Mouse (Mus musculus) embryonic stem cell, embryonic (primary cell): ENCODE measurements around the gene Mvd.

Source experiments
- CTCF ChIA-PET, 4 experiments: fragments of 300-600 bp in 2 of 4; fragments of 350-600 bp in 2 of 4; sonication (Branson Sonifier 250); formaldehyde crosslinking; loops; one replicate each; lab custom pipeline; 2022; ENCODE audit warnings: inconsistent platforms in 2 of 4; lab: Charles Lee
- POLR2A ChIA-PET, 4 experiments: fragments of 300-600 bp in 2 of 4; fragments of 350-600 bp in 2 of 4; sonication (Branson Sonifier 250); formaldehyde crosslinking; loops; one replicate each; lab custom pipeline; 2022; ENCODE audit warnings: antibody characterized with exemption in 4 of 4, inconsistent platforms in 1 of 4; lab: Charles Lee

Mvd gene

DNA sequence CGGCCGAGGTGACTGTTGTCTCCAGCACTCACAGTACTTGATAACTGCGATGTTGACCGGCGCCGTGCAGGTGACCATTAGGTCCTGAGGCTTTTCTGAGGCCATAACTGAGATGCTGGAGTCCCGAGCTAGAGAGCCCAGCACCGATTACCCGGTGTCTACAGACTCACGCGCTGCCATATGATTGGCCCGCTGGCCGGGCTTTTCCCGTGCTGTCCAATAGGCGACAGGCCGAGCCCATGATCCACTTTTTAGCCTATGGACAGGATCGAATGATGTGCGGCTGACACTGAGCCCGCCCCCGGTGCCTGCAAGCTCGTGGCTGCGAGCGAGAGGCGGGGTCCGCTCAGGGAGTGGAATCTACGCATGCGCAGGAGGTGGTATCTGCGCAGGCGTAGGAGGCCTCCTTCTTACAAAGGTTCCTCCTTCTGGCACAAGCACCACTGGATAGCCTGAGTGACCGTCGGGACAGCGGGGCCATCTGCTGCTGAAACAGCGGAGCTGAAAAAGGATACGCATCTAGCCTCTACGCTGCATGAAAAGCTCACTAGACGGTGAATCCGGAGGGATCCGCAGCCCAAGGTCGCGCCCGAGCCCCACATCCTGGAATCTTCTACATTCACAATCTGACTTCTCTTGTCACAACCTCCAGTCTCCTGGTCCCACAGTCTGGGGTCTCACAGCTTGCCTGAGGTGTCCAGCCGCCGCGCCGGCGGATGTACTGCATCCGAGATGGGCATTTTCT lies at the start of gene Mvd:
TSS of gene Mvd (minus strand) at position 161 of the 745 bp plus-strand sequence.
- POLR2A ChIA-PET, result interaction anchor here (0.6 to 6.2 kb wide), 85 partner anchors 9 to 847 kb away, joined by 3 to 104 read pairs (median 4); partner anchors contain the start of genes Cyba (in 3 of the 4), Cdt1 (in 2 of the 4), Snai3 (in 2 of the 4) and Zc3h18 (in 2 of the 4)
- CTCF ChIA-PET, result interaction anchor here in 3 of 4 experiments (0.6 to 3.1 kb wide), 24 partner anchors 9 to 628 kb away, joined by 3 to 31 read pairs (median 4); partner anchors contain the start of genes Cyba (in 1 of the 3) and Snai3 (in 1 of the 3)

GRCm38 (mm10) chr8:122488387-122488786 lies 45.2 kb upstream of the Mvd start:
- ChIA-PET CTCF (interaction anchor here (0.5 to 1.9 kb wide), 6 partner anchors 9 to 599 kb away, joined by 3 to 14 read pairs (median 4); no protein-coding TSS in a partner anchor), POLR2A (interaction anchor here in 2 of 4 experiments (0.8 to 2.1 kb wide), 7 partner anchors 9 to 86 kb away, joined by 3 to 7 read pairs (median 3); partner anchors contain the start of gene Cdt1 (in 1 of the 2))

DNA sequence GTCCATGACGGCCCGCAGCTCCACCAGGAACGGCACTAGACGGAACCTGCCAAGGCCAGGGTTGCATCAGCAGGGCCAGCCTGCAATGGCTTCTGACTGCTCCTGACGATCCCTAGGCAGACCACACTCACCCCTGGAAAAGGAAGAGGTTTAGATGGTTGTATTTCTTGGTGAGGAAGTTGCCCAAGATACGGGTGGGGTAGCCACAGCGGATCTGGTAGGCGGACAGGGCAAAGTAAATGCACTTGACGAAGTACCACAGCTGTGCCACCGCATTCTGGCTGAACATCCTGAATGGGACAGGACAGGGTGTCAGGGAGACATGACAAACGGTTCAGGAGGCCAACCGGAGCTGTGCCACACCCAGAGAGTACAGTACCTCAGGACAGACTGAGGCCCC lies 41.6 kb upstream of the Mvd start:
- ChIA-PET POLR2A (interaction anchor here in 2 of 4 experiments (1.0 to 1.6 kb wide), 4 partner anchors 12 to 67 kb away, joined by 3 to 5 read pairs (median 4); partner anchors contain the start of gene Piezo1 (in 1 of the 2)), CTCF (no interaction called here)

DNA sequence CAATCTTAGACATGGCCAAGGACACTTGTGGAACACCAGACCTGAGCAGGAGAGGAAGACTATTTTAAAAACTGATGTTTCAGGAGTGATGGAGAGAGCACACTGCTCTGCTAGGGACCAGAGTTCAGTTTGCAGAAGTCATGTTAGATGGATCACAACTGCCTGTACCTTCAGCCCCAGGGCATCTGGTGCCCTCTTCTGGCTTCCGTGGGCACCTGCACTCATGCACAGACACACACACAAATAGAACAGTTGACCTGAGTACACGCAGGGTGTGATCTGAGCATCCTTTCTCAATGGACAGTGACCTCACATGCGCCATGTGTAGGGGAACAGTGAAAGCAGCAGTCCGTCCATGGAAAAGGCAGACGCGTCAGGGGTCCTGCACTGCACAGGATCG lies 40.7 kb upstream of the Mvd start:
- ChIA-PET POLR2A (interaction anchor here in 2 of 4 experiments (0.6 to 1.6 kb wide), 7 partner anchors 33 to 81 kb away, joined by 3 to 5 read pairs (median 4); partner anchors contain the start of gene Piezo1 (in 1 of the 2)), CTCF (no interaction called here)

DNA sequence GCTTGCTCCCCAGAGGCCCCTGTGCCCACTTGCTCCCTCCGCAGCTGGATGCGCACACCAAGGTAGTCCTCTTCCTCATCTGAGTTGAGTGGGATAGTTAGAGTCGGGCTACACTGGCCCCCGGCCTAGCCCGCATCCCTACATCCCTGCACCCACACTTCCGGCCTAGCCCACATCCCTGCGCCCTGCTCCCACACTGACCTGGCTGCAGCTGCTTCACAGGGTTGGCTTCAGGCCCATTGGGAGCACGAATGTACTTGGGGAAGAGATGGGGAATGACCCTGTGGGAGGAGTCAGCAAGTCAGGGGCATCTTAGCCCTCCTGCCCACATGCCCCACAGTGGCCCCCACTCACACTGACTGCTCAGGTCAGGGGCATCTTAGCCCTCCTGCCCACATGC lies 39.2 kb upstream of the Mvd start:
- ChIA-PET POLR2A (interaction anchor here in 2 of 4 experiments (1.1 to 2.2 kb wide), 10 partner anchors 13 to 92 kb away, joined by 3 to 6 read pairs (median 4); partner anchors contain the start of gene Cdt1 (in 1 of the 2)), CTCF (interaction anchor here in 2 of 4 experiments (1.0 to 1.5 kb wide), 2 partner anchors 16 to 46 kb away, joined by 3 to 4 read pairs; no protein-coding TSS in a partner anchor)

DNA sequence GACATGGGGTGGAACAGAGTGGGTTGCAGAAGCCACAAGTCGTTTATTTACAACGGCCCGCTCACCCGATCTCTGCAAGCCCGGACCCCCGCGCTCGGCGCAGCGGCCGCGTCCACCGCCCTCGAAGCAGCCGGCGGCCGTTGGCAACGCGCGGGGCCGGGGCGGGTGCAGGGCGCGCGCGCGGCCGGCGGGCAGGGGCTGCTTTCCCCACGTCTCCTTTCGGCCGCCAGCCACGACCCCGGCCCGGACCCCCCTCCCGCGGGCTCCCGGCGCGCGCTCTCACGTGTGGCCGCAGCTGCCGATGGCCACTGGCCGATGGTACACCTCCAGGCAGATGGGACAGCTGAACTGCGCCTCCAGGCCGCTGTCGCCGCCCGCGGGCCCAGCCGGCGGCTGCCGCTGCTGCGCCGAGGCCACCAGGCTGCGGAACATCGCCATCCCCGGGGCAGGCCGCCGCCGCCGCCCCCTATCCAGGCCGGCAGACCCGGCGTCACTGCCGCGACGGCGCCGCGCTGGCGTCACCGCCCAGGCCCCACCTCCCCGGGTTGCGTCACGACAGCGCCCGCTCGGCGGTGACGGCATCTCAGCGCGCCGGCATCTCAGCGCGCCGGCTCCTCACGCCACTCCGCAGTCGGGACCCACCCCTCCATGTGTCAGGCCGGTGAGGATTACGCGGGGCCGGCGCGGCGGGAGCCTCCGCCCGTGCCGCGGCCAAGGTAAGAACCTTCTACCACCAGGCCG lies 32.5 kb upstream of the Mvd start, which contains the start of the genes Rnf166 and Ctu2:
TSS of gene Rnf166 (minus strand) at position 485 of the 741 bp plus-strand sequence.
TSS of gene Ctu2 (plus strand) at position 564 of the 741 bp plus-strand sequence.
- ChIA-PET CTCF (no interaction called here), POLR2A (interaction anchor here (0.6 to 2.4 kb wide), 12 partner anchors 11 to 99 kb away, joined by 3 to 11 read pairs (median 4); partner anchors contain the start of genes Mvd (in 1 of the 4) and Snai3 (in 1 of the 4))

DNA sequence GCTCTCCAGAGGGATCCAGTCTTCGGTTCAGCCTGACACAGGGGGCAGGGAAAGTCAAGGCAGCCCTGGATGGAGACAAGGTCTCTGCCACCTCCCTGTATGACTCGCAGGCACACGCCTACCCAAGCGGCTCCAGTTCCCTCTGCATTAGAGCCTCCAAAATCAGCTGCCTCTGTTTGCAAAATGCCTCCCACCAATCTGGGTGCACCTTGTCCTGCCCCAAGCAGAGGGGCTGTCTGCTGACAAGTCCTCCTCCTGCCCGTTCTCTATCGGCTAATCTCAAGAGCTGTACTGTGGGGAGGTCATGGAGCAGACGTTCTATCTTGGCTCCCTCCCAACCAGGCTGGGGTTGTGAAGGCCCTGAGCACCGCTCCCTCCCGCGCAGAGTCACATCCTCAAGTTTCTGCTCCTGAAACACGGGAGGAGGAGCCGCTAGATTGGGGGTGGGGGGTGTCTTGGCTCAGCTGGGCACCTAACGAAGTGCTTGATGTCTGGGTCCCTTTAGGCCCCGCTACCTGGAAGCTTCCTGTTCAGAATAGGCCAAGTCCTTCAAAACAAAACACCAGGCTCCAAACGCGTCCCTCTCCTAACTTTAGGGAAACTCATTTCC lies 31.8 kb upstream of the Mvd start:
- ChIA-PET POLR2A (interaction anchor here (0.6 to 2.4 kb wide), 10 partner anchors 10 to 100 kb away, joined by 3 to 11 read pairs (median 4); partner anchors contain the start of genes Mvd (in 1 of the 4) and Snai3 (in 1 of the 4)), CTCF (interaction anchor here in 2 of 4 experiments (0.6 to 0.8 kb wide), 3 partner anchors 14 to 60 kb away, joined by 3 to 8 read pairs (median 3); partner anchors contain the start of gene Mvd (in 1 of the 2))

GRCm38 (mm10) chr8:122473911-122474421 lies 30.7 kb upstream of the Mvd start:
- CTCF ChIA-PET, result no interaction called here
- POLR2A ChIA-PET, result interaction anchor here in 2 of 4 experiments (1.2 to 2.0 kb wide), 3 partner anchors 30 to 101 kb away, joined by 3 to 5 read pairs (median 5); partner anchors contain the start of gene Mvd (in 1 of the 2)

GRCm38 (mm10) chr8:122470691-122471090 lies 27.5 kb upstream of the Mvd start:
- ChIA-PET POLR2A (interaction anchor here in 3 of 4 experiments (0.6 to 2.8 kb wide), 5 partner anchors 27 to 520 kb away, joined by 3 to 12 read pairs (median 3); partner anchors contain the start of gene Mvd (in 1 of the 3)), CTCF (no interaction called here)

- POLR2A ChIA-PET, result interaction anchor here in 1 of 4 experiments (0.8 to 2.8 kb wide), 5 partner anchors 10 to 519 kb away, joined by 3 to 12 read pairs (median 5); partner anchors contain the start of genes Cyba, Mvd and Snai3
- CTCF ChIA-PET, result no interaction called here
Measured at GRCm38 (mm10) chr8:122469965-122470364, 26.7 kb upstream of the Mvd start.

GRCm38 (mm10) chr8:122469407-122469806 lies 26.2 kb upstream of the Mvd start:
- ChIA-PET POLR2A (interaction anchor here in 2 of 4 experiments (0.7 to 2.8 kb wide), 6 partner anchors 9 to 519 kb away, joined by 3 to 12 read pairs (median 4); partner anchors contain the start of genes Cyba (in 1 of the 2), Mvd (in 1 of the 2) and Snai3 (in 1 of the 2)), CTCF (interaction anchor here in 1 of 4 experiments (0.5 kb wide), 1 partner anchor 546 kb away, joined by 12 read pairs; no protein-coding TSS in a partner anchor)

GRCm38 (mm10) chr8:122467816-122468215 lies 24.6 kb upstream of the Mvd start:
- ChIA-PET POLR2A (interaction anchor here in 1 of 4 experiments (1.2 kb wide), 1 partner anchor 89 kb away, joined by 3 read pairs; no protein-coding TSS in a partner anchor), CTCF (no interaction called here)

DNA sequence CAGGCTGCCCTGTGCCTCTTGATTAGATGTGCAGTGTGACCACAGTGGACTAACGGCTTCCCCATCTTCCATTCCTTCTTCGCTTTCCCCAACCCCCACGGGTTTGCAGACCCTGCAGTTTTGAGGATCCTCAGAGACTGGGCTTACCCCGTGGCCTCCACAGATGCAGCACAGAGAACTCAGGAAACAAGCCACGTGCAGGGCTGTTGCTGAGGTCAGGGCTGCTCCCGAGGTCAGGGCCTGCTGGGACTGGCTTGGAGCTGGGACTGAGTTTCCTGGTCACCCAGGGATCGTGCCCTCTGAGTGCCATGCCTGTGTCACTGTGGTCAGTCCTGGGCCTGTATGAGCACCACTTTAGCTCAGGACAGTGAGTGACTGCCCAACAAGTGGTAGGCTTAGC lies 21.8 kb upstream of the Mvd start:
- CTCF ChIA-PET, result no interaction called here

DNA sequence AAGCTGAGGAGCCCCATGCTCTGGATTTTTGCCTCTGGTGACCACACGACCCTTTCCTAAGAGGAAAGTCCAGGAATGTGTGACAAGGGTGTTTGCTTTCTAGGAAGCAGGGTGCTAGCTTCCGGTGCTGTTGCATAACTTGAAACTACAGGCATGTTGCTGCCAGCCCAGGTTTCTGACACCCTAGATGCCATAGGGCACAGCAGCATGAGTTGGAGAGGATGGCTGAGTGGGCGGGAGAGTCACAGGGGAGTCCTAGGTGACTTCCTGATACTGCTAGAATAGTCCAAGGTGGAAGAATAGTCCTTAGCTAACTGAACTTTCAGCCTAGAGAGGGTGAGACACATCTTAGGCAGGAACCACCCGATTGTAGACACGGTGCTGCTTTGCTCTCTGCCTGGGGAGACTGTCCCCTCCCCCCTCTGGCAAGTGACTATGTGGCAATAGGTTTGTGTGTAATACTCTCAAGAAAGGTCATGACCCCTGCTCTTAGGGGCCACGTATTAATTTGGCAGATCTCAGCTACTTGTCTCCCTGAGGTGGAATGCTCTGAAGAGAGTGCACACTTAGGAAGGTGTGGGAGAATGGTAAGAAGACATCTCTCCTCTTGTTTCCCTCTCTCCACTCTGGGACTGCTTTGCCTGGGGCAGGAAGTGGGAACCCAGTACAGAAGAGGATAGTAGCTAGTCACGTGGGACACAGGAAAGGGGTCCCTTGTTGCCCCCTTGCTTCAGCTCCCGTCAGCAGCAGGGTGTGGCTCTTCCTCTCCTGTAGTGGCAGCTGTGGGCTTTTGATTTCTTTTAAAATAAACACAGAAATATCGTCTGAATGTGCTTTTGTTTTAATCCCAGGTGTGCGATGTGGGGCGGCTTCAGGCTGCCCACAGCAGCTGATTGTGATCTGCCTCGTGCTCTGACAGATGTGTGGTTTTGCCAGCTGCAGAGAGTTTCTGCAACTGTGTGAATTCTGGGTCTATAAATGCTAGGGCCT lies 20.7 kb upstream of the Mvd start:
- ChIA-PET CTCF (interaction anchor here in 1 of 4 experiments (0.7 kb wide), 1 partner anchor 22 kb away, joined by 3 read pairs; no protein-coding TSS in a partner anchor), POLR2A (interaction anchor here in 3 of 4 experiments (0.7 to 6.8 kb wide), 8 partner anchors 11 to 216 kb away, joined by 3 to 91 read pairs (median 6); partner anchors contain the start of genes Mvd (in 2 of the 3) and Cyba (in 1 of the 3))

More for the DNA sequence above, 21.8 kb upstream of the Mvd start:
- POLR2A ChIA-PET, result interaction anchor here in 2 of 4 experiments (0.6 to 6.8 kb wide), 8 partner anchors 10 to 359 kb away, joined by 3 to 91 read pairs (median 5); partner anchors contain the start of gene Mvd (in 2 of the 2)

DNA sequence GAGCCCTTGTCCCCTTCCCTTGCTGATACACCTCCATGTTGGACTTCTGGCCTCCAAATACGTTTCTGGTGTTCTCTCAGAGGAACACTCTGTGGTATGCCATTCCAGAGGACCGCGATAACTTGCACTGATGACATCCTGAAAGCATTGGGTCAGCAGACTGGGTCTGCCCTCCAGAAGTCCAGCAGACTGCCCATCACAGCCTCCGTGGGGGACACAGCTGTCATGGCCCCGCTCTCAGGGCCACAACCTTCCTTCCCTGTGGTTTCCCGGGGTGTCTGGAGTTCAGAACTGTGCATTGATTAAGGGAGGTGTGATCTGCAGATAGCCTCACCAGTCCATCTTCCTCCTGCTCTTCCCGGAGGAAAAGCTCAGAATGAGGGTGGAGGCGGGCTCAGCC lies 19.3 kb upstream of the Mvd start:
- ChIA-PET POLR2A (interaction anchor here in 2 of 4 experiments (0.6 to 6.8 kb wide), 7 partner anchors 9 to 511 kb away, joined by 3 to 91 read pairs (median 4); partner anchors contain the start of genes Mvd (in 2 of the 2) and Cyba (in 1 of the 2)), CTCF (interaction anchor here in 2 of 4 experiments (0.6 to 1.0 kb wide), 2 partner anchors 155 to 193 kb away, joined by 3 read pairs; no protein-coding TSS in a partner anchor)
